Mouse (Mus musculus) right cerebral cortex, adult 2 months (tissue): ENCODE measurements around the gene Obp2b.

ENCODE experiments used
- DNase-seq, 2 experiments: peaks; one replicate each; pipeline ENCODE4 v3.0.0; 2021 to 2022; ENCODE audit warnings: low spot score in 2 of 2

Gene Obp2b

DNA sequence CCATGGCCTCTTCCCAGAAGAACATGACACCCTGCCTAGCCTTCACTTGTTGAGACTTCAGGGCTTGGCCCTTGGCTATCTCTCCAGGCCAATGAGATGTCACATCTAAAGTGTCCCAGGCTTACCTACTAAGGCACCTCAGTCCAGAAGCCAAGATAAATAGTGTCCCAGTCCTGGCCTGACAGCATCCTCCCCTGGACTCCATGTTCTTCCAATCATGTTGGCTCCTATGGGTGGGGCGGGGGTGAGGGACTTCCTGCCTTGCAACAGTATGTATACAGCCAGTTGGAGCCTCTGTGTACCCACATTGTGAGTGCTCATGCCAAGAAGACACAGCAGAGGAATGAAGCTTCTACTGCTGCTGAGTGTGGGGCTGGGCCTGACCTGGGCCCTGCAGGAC lies 39.9 kb downstream of the Obp2b start, which contains the start of gene Lcn11:
Gene Lcn11, plus strand, starts transcription at position 301 of the 400 bp plus-strand sequence.
- no peak for DNase-seq

GRCm38 (mm10) chr2:25779076-25779475 lies 42.3 kb downstream of the Obp2b start:
- DNase-seq: no peak

DNA sequence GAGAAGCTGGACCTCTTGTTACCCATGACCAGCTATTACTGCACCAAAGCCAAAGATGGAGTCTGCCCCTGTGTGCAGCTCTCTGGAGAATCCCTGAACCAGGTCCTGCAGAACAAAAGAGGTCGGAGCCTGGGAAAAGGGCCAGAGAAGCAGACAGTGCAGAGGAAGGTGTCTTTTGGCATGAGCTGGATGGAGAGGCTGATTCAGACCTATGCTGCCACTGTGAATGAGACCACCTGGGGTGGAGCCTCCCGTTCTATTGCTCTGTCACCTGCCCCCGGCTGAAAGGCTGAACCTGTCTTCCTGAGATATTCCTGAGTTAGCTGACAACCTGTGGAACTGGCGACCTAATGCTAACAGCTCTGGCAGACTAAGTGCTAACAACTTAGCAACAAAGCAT lies 44.1 kb downstream of the Obp2b start:
- DNase-seq: no peak

DNA sequence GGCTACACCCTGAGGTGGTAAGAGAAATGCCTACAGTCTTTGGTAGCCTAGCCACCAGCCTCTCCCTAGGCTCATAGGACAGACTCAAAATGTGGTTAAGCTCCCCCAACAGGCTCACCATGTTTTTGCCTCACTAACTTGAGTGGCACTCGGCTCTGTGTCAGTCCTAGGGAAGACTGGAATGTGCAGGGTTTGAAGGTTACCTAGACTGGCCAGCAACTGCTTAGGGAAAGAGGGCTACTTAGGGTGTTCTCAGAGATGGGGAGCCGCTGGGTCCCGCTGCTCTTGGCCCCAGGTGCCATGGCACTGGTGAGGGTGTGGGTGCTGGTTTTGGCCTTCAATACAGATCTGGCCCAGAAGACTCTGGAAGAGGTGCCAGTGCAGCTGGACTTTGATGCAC lies 45.1 kb downstream of the Obp2b start, which contains the start of gene Gm13539:
Gene Gm13539, plus strand, starts transcription at position 301 of the 400 bp plus-strand sequence.
- no peak for DNase-seq

DNA sequence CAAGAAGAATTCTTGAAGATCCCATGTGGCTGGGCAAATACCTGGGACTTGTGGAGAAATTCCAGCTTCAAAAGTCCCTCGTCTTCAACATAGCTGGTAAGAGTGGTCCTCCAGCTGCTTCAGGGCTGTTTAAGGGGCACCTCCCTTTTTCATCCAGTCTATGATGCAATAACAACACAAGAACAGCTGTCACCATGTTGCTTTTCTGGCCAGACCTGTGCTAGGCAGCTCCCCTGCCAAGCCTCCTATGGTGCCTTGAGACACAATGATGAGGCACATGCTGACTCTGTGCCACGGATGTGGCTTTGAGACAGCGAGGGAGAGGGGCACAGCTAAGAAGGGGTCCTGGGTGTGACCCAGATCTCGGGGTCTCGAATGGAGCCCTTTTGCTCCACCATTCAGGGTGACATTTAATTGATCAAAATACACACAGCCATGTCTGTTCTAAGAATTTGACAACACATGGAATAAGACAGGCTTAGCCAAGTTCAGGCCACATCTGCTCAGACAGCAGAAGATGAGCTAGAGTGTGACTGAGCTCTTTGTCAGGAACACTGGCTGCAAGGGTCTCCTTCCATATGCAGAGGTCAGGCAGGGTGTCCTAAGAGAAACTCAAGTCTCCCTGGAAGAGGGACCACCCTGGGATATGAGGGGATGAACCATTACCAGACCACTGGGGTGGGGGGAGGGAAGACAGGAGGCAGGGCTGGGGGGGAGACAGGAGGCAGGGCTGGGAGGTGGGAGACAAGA lies 48.9 kb downstream of the Obp2b start:
- no peak for DNase-seq

GRCm38 (mm10) chr2:25789092-25789491 lies 52.3 kb downstream of the Obp2b start:
- no peak for DNase-seq
